Mouse (Mus musculus): ENCODE measurements around the gene Syt6.

DNA sequence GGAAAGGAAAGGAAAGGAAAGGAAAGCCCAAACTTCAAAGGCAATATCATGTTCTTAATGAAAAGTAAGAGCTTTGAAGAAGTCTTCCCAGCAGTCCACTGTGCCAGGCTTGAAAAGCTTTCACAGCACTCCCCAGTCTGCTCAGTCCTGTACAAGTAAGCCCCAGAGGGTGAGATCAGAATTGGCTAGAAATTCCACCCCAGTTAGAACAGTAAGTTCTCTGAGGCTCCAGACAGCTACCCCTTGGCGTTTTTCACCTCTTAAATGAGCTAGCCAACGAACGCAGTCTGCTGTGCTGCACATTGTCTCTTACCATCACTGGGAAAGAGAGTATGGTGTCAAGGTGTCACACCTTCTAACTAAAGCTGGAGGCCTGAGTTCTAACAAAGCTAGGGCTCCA, 52.6 kb downstream of the Syt6 start:
- TF ChIP-seq CTCF (IDR thresholded peaks at IDR 0.05; ENCODE audit: borderline replicate concordance, control insufficient read depth, extremely low read depth, insufficient read depth, low read length, poor library complexity) (no peak), POLR2A (IDR thresholded peaks at IDR 0.05; ENCODE audit: control insufficient read depth, extremely low read depth, insufficient read depth, low read length, poor library complexity) (no peak)
